Mouse (Mus musculus) heart, postnatal 0 days (tissue): Measurements from ENCODE around the gene Drg2. TPM values are rescaled to one million over a fixed set of nuclear protein-coding genes. Genes with fewer than 3 reads are reported as not detected.

Experiments used
- ATAC-seq: fragments of 200-750 bp; cut with Nextera tagmentation; 2 replicates; pipeline ENCODE4 v1.8.0; 2017; ENCODE audit warnings: low read depth, moderate number of reproducible peaks, moderate library complexity; ENCODE audit not compliant: insufficient read depth
- DNase-seq: peaks from one replicate; pipeline ENCODE4 v3.0.0-alpha.2; 2016; ENCODE audit warnings: low spot score
- H3K27ac ChIP-seq: fragments of 300-500 bp; sonication (generic); 2 replicates; pipeline ENCODE4 v1.5.1; 2014; ENCODE audit warnings: low read depth, mild to moderate bottlenecking
- H3K27me3 ChIP-seq: fragments of 300-500 bp; sonication (generic); 2 replicates; pipeline ENCODE4 v1.6.1; 2014; ENCODE audit warnings: low read length, mixed read lengths; ENCODE audit not compliant: control insufficient read depth, insufficient read depth
- H3K36me3 ChIP-seq: fragments of 300-500 bp; sonication (generic); replicated peaks from 2 replicates; pipeline ENCODE4 v1.6.1; 2014; ENCODE audit warnings: low read length, mixed read lengths; ENCODE audit not compliant: control insufficient read depth, insufficient read depth
- H3K4me1 ChIP-seq: fragments of 300-500 bp; sonication (generic); 2 replicates; pipeline ENCODE4 v1.6.1; 2014; ENCODE audit warnings: antibody characterized with exemption; ENCODE audit not compliant: control insufficient read depth, insufficient read depth
- H3K4me2 ChIP-seq: fragments of 300-500 bp; sonication (generic); 2 replicates; pipeline ENCODE4 v1.6.1; 2014; ENCODE audit warnings: low read depth, mild to moderate bottlenecking, low read length, moderate library complexity
- H3K4me3 ChIP-seq: fragments of 300-500 bp; sonication (generic); 2 replicates; pipeline ENCODE4 v1.5.1; 2014; ENCODE audit warnings: low read depth, low read length
- H3K9ac ChIP-seq: fragments of 300-500 bp; sonication (generic); replicated peaks from 2 replicates; pipeline ENCODE4 v1.6.1; 2014; ENCODE audit warnings: low read depth, low read length, mixed read lengths
- H3K9me3 ChIP-seq: fragments of 300-500 bp; sonication (generic); replicated peaks from 2 replicates; pipeline ENCODE4 v1.6.1; 2016; ENCODE audit warnings: low read length; ENCODE audit not compliant: control insufficient read depth
- CTCF ChIP-seq: IDR thresholded peaks from 2 replicates; pipeline ENCODE4 v1.5.1; 2016; ENCODE audit warnings: antibody characterized with exemption, control low read depth, low read depth
- EP300 ChIP-seq: IDR thresholded peaks from 2 replicates; pipeline ENCODE4 v1.6.1; 2016; ENCODE audit warnings: antibody characterized with exemption, low read depth
- whole genome bisulfite sequencing: fragments of 180-500 bp; shearing (Covaris S2); extraction: QIAGEN DNeasy Blood & Tissue Kit; methylation state at CpG from one replicate; pipeline ENCODE4 v1.1.7; 2014; 5-methylcytosine and 5-hydroxymethylcytosine counted together
- polyA plus RNA-seq: library from polyadenylated mRNA; unstranded; fragments of >200 nt; fragmentation: Nextera tagmentation; extraction: Ambion mirVana; gene quantifications from 2 replicates; pipeline ENCODE4 v1.2.1, GENCODE M21; 2015
- total RNA-seq: library from RNA; depleted of rRNA; stranded (reverse); fragments of >200 nt; gene quantifications from 2 replicates; pipeline ENCODE4 v1.2.3, GENCODE M21; 2014; ENCODE audit warnings: low replicate concordance

Gene Drg2
- total and polyA plus RNA-seq, 2 experiments from 2014 or later, result 45.6 to 61.6 TPM

DNA sequence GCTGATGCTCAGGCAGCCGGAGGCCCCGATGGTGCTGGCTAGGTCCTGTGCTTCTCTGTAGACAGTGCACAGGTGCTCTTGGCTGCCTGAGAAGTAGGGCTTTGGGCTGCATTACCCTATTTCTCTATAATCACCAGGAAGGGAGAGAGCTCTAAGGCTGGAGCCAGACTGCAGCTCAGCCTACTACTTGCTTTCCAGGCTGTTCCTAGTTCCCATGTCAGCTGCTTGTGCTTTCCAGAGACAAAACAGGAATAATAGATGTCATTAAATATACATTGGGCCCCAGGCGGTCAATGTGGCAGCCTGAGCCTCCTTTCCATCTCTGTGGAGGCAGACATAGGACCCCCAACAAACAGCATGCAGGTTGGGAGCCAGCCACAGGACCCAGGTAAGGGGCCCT is 14.6 kb downstream of the Drg2 start, which contains the start of gene Myo15:
Gene Myo15, plus strand, starts transcription at position 301 of the 400 bp plus-strand sequence.
- Histone ChIP-seq H3K9ac (no peak within 1 kb of the TSS), H3K36me3 (peaks cover 55% of the 10 kb centered on the region), H3K27ac (no peak within 1 kb of the TSS), H3K4me2 (no peak within 1 kb of the TSS), H3K9me3 (no peaks in the 10 kb centered on the region), H3K27me3 (no peaks in the 10 kb centered on the region), H3K4me3 (no peak within 1 kb of the TSS), H3K4me1 (no peaks in the 10 kb centered on the region)
- no peak for DNase-seq
- WGBS, result 90% methylated on average over 3 of the region's 3 CpGs
- TF ChIP-seq EP300 (no peak), CTCF (no peak)
- ATAC-seq, result no peak

DNA sequence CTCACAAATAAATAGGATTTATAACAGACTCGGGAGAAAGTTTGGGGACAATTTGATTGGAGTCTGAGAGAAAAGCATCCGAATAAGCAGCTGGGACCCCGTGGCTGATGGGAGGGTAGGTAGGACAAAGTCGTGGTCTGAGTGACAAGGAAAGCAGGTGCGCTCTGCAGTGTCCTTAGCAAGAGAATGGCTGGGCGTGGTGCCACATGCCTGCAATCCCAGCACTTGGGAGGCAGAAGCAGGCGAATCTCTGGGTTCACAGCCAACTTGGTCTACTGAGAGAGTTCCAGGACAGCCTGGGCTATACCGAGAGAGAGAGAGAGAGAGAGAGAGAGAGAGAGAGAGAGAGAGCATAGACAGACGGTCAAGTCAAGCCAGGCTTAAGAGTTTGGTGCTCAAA is 16.4 kb downstream of the Drg2 start:
- peaks cover 38% of the 10 kb centered on the region for H3K36me3 ChIP-seq
- H3K4me3 ChIP-seq, result no peak overlapping the region
- no peaks in the 10 kb centered on the region for H3K9me3 ChIP-seq
- 78% methylated on average over 9 of the region's 9 CpGs for WGBS
- no peak for ATAC-seq
- no peak for DNase-seq
- H3K27me3 ChIP-seq, result no peaks in the 10 kb centered on the region
- H3K4me2 ChIP-seq, result no peak overlapping the region
- H3K4me1 ChIP-seq, result no peaks in the 10 kb centered on the region
- H3K9ac ChIP-seq, result no peak overlapping the region
- TF ChIP-seq CTCF, result no peak
- TF ChIP-seq EP300, result no peak
- no peak overlapping the region for H3K27ac ChIP-seq

DNA sequence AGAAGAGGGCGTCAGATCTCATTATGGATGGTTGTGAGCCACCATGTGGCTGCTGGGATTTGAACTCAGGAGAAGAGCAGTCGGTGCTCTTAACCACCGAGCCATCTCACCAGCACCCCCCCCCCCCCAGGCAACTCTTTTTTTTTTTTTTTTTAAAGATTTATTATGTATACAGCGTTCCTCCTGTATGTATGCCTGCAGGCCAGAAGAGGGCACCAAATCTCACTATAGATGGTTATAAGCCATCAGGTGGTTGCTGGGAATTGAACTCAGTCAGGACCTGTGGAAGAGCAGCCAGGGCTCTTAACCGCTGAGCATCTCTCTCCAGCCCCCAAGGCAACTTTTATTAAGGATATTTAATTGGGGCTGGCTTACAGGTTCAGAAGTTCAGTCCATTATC is 20.1 kb downstream of the Drg2 start:
- Histone ChIP-seq H3K27me3 (no peaks in the 10 kb centered on the region), H3K4me3 (no peak overlapping the region), H3K4me2 (no peak overlapping the region), H3K36me3 (no peaks in the 10 kb centered on the region), H3K4me1 (no peaks in the 10 kb centered on the region), H3K9me3 (no peaks in the 10 kb centered on the region), H3K9ac (no peak overlapping the region), H3K27ac (no peak overlapping the region)
- ATAC-seq (no peak), DNase-seq (no peak)
- WGBS, result 83% methylated on average over 5 of the region's 5 CpGs
- TF ChIP-seq EP300, result no peak
- TF ChIP-seq CTCF, result no peak

DNA sequence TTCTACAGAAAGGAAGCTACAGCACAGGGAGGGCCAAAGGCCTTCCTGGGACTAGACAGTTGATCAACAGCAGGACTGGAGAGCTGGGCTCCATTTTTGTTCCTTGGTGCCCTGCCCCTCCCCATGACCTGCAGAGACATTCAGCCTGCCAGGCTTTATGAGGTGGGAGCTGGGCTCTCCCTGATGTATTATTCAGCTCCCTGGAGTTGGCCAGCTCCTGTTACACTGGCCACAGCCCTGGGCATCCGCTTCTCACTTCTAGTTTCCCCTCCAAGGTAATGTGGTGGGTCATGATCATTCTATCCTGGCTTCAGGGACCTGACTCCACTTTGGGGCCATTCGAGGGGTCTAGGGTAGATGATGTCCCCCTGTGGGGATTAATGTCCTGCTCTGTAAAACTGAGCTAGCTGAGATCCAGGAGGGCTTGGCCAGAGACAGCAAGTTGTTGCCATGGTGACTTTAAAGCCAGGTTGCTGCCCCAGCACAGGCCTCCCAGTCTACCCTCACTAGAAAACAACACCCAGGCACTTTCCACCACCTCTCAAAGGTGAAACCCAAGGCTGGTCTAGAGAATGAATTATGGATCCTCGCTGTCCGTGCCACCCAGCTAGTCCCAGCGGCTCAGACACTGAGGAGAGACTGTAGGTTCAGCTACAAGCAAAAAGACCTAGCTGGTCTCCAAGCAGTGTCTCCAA is 21.4 kb downstream of the Drg2 start:
- 87% methylated on average over 5 of the region's 5 CpGs for WGBS
- Histone ChIP-seq H3K4me2 (no peak overlapping the region), H3K27me3 (no peaks in the 10 kb centered on the region), H3K4me3 (no peak overlapping the region), H3K4me1 (no peaks in the 10 kb centered on the region), H3K9ac (no peak overlapping the region), H3K27ac (no peak overlapping the region), H3K9me3 (no peaks in the 10 kb centered on the region), H3K36me3 (no peaks in the 10 kb centered on the region)
- DNase-seq, result no peak
- TF ChIP-seq CTCF (no peak), EP300 (no peak)
- ATAC-seq, result no peak

DNA sequence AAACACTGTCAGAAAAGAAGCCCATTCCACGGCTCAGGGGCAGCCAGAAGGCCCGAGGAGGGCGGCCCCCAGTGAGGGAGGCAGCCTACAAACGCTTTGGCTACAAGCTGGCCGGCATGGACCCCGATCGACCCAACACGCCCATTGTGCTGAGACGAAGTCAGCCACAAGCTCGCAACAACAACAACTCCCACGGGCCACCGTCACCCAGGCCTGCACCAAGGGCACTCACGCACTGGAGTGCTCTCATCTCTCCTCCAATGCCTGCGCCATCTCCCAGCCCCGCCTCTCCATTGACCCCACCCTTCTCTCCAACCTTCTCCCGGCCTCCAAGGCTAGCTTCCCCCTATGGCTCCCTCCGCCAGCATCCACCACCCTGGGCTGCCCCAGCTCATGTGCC is 23.7 kb downstream of the Drg2 start:
- 24% methylated on average over 17 of the region's 17 CpGs for WGBS
- Histone ChIP-seq H3K27me3 (no peaks in the 10 kb centered on the region), H3K9me3 (no peaks in the 10 kb centered on the region), H3K36me3 (no peaks in the 10 kb centered on the region), H3K4me1 (no peaks in the 10 kb centered on the region), H3K9ac (no peak overlapping the region), H3K27ac (no peak overlapping the region), H3K4me3 (no peak overlapping the region), H3K4me2 (peak overlapping the region; percentile 40; the same call in 1 of the 2 replicates)
- TF ChIP-seq CTCF (no peak), EP300 (no peak)
- peak; percentile 21 for DNase-seq
- ATAC-seq, result peak; percentile 65; the same call in 1 of the 2 replicates

DNA sequence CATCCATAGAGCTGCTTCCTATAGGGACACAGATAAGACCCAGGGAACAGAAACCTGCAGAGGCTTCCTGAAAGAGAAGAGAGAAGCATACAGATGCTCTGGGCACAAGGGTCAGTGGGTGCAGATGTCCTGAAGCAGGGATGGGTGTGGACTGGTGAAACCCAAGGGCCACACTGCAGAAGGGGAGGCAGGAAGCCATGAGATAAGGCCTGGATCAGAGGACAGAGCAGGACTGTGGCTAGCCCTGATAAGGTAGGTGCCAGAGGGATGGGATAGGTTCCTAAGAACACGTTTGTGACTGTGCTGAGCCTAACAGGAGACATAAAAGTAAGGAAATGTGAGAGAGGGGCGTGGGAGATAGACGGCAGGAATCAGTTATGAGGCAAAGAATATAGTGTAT is 31.9 kb downstream of the Drg2 start:
- no peaks in the 10 kb centered on the region for H3K36me3 ChIP-seq
- ATAC-seq (no peak), DNase-seq (no peak)
- no peaks in the 10 kb centered on the region for H3K27me3 ChIP-seq
- 52% methylated on average over 3 of the region's 3 CpGs for WGBS
- H3K9me3 ChIP-seq, result no peaks in the 10 kb centered on the region
- no peak overlapping the region for H3K4me2 ChIP-seq
- no peak overlapping the region for H3K27ac ChIP-seq
- TF ChIP-seq CTCF, result no peak
- H3K4me3 ChIP-seq, result no peak overlapping the region
- H3K9ac ChIP-seq, result no peak overlapping the region
- H3K4me1 ChIP-seq, result no peaks in the 10 kb centered on the region
